In genomic region chr13:81965431-81965830, GRCm38 (mm10) we compare ENCODE assay signal across 16 mouse cellular contexts.
"Had no signal": no experiment of that assay in that cellular context is flagged by ENCODE, and none has a peak within 500 bp of the region (broad histone marks: within the 10 kb centered on the region; RNA-seq: fewer than 3 reads in every experiment).

No protein-coding gene starts in this region.

- H3K4me3 ChIP-seq: neural tube, embryonic 13.5 days; neural tube, embryonic 15.5 days; stomach, embryonic 15.5 days had no signal

- H3K4me1 ChIP-seq: neural tube, embryonic 13.5 days; neural tube, embryonic 15.5 days; stomach, embryonic 15.5 days had no signal

- H3K9me3 ChIP-seq: neural tube, embryonic 13.5 days; neural tube, embryonic 15.5 days; stomach, embryonic 15.5 days had no signal

- H3K36me3 ChIP-seq: neural tube, embryonic 13.5 days; neural tube, embryonic 15.5 days; stomach, embryonic 15.5 days had no signal

- H3K27me3 ChIP-seq: neural tube, embryonic 13.5 days; neural tube, embryonic 15.5 days; stomach, embryonic 15.5 days had no signal

- DNase-seq: retina, postnatal 1 day; right cerebral cortex, adult 18-20 months; right cerebral cortex, postnatal 14 days; right cerebral cortex, postnatal 25 days; right cerebral cortex, postnatal 4 days; spleen, adult 18-20 months; thymus, adult 18-20 months; thymus, adult 2 months; thymus, postnatal 14 days; thymus, postnatal 25 days; thymus, postnatal 36 days; thymus, postnatal 4 days had no signal

- H3K9ac ChIP-seq: neural tube, embryonic 13.5 days; neural tube, embryonic 15.5 days; stomach, embryonic 15.5 days had no signal

- H3K27ac ChIP-seq: neural tube, embryonic 13.5 days; neural tube, embryonic 15.5 days; stomach, embryonic 15.5 days; stomach, postnatal 0 days had no signal

- H3K4me2 ChIP-seq: neural tube, embryonic 13.5 days; neural tube, embryonic 15.5 days; stomach, embryonic 15.5 days had no signal
